30 mouse cellular contexts compared by ENCODE assay signal in genomic region chr4:48620121-48620520, GRCm38 (mm10). TPM values are rescaled to one million over a fixed set of nuclear protein-coding genes. Genes with fewer than 3 reads are reported as not detected.
"Had no signal": no experiment of that assay in that cellular context is flagged by ENCODE, and none has a peak within 500 bp of the region (broad histone marks: within the 10 kb centered on the region; RNA-seq: fewer than 3 reads in every experiment).

No protein-coding gene starts in this region.

- H3K4me3 ChIP-seq: embryonic facial prominence, embryonic 10.5 days; embryonic facial prominence, embryonic 12.5 days; embryonic facial prominence, embryonic 13.5 days; embryonic facial prominence, embryonic 15.5 days; erythroblast, embryonic 14.5 days; forebrain, embryonic 10.5 days; forebrain, embryonic 12.5 days; forebrain, embryonic 13.5 days; forebrain, embryonic 15.5 days; gastrocnemius, adult 2 months; heart, adult 2 months had no signal

- H3K27me3 ChIP-seq: embryonic facial prominence, embryonic 12.5 days; embryonic facial prominence, embryonic 13.5 days; embryonic facial prominence, embryonic 15.5 days; forebrain, embryonic 12.5 days; forebrain, embryonic 13.5 days; forebrain, embryonic 15.5 days had no signal

- DNase-seq: cerebellum, adult 2 months; cerebellum, adult 8-10 months; cerebellum, adult 9-10 months; cerebellum, adult 9-11 months; cerebellum, postnatal 10 days; cerebellum, postnatal 14 days; cerebellum, postnatal 25 days; cerebellum, postnatal 36 days; embryo, embryonic 11 days; forebrain, postnatal 0 days; gastrocnemius, adult 2 months; gastrocnemius, postnatal 10 days; gastrocnemius, postnatal 14 days; gastrocnemius, postnatal 25 days; gastrocnemius, postnatal 36 days; heart, adult 18-20 months; heart, adult 2 months had no signal

- H3K4me2 ChIP-seq: embryonic facial prominence, embryonic 12.5 days; embryonic facial prominence, embryonic 13.5 days; embryonic facial prominence, embryonic 15.5 days; forebrain, embryonic 12.5 days; forebrain, embryonic 13.5 days; forebrain, embryonic 15.5 days had no signal

- H3K27ac ChIP-seq: embryonic facial prominence, embryonic 10.5 days; embryonic facial prominence, embryonic 12.5 days; embryonic facial prominence, embryonic 13.5 days; embryonic facial prominence, embryonic 15.5 days; forebrain, embryonic 10.5 days; forebrain, embryonic 12.5 days; forebrain, embryonic 13.5 days; forebrain, embryonic 15.5 days; gastrocnemius, adult 2 months; heart, adult 2 months had no signal

- ATAC-seq: forebrain, embryonic 13.5 days; forebrain, embryonic 14.5 days; forebrain, embryonic 15.5 days; forebrain, embryonic 16.5 days; forebrain, postnatal 0 days had no signal

- H3K4me1 ChIP-seq: embryonic facial prominence, embryonic 10.5 days; embryonic facial prominence, embryonic 12.5 days; embryonic facial prominence, embryonic 13.5 days; embryonic facial prominence, embryonic 15.5 days; forebrain, embryonic 10.5 days; forebrain, embryonic 12.5 days; forebrain, embryonic 13.5 days had no signal

- H3K9me3 ChIP-seq: embryonic facial prominence, embryonic 10.5 days; embryonic facial prominence, embryonic 12.5 days; embryonic facial prominence, embryonic 13.5 days; embryonic facial prominence, embryonic 15.5 days; forebrain, embryonic 13.5 days; forebrain, embryonic 15.5 days had no signal

- H3K9ac ChIP-seq: embryonic facial prominence, embryonic 12.5 days; embryonic facial prominence, embryonic 13.5 days; embryonic facial prominence, embryonic 15.5 days; forebrain, embryonic 12.5 days; forebrain, embryonic 13.5 days; forebrain, embryonic 15.5 days; forebrain, postnatal 0 days had no signal

RNA-seq across cellular contexts. Expression of gene Tmeff1, which starts 35.1 kb away (rescaled TPM):
- total RNA-seq: common myeloid progenitor, adult 5-6 weeks had no signal

RNA-seq across cellular contexts. Expression of gene Cavin4, which starts 43.2 kb away (rescaled TPM):
- total RNA-seq: common myeloid progenitor, adult 5-6 weeks; granulocyte monocyte progenitor cell, adult 5-6 weeks had no signal
- polyA plus RNA-seq: erythroblast, embryonic 14.5 days had no signal
